Mouse (Mus musculus) neural tube, embryonic 14.5 days (tissue): ENCODE results near the gene Sh3gl1. TPM values are rescaled to one million over a fixed set of nuclear protein-coding genes. Genes with fewer than 3 reads are reported as not detected.

Experiments used
- ATAC-seq: fragments of 200-750 bp; cut with Nextera tagmentation; 2 replicates; pipeline ENCODE4 v1.8.0; 2017; ENCODE audit warnings: low read depth, mild to moderate bottlenecking, moderate TSS enrichment, moderate library complexity
- H3K27ac ChIP-seq: fragments of 300-500 bp; sonication (generic); 2 replicates; pipeline ENCODE4 v1.5.1; 2014; ENCODE audit warnings: low read depth, mild to moderate bottlenecking, control low read depth, low read length, moderate library complexity, mixed read lengths
- H3K27me3 ChIP-seq: fragments of 300-500 bp; sonication (generic); 2 replicates; pipeline ENCODE4 v1.6.1; 2014; ENCODE audit warnings: low read length; ENCODE audit not compliant: control insufficient read depth, insufficient read depth
- H3K36me3 ChIP-seq: fragments of 300-500 bp; sonication (generic); 2 replicates; pipeline ENCODE4 v1.6.1; 2014; ENCODE audit warnings: low read length, mixed read lengths; ENCODE audit not compliant: control insufficient read depth, insufficient read depth
- H3K4me1 ChIP-seq: fragments of 300-500 bp; sonication (generic); 2 replicates; pipeline ENCODE4 v1.6.1; 2014; ENCODE audit warnings: low read length; ENCODE audit not compliant: control insufficient read depth, insufficient read depth
- H3K4me2 ChIP-seq: fragments of 300-500 bp; sonication (generic); 2 replicates; pipeline ENCODE4 v1.6.1; 2014; ENCODE audit warnings: mild to moderate bottlenecking, low read depth, low read length, control low read depth
- H3K4me3 ChIP-seq: fragments of 300-500 bp; sonication (generic); 2 replicates; pipeline ENCODE4 v1.5.1; 2014; ENCODE audit warnings: low read depth, low read length, control low read depth, mixed read lengths
- H3K9ac ChIP-seq: fragments of 300-500 bp; sonication (generic); replicated peaks from 2 replicates; pipeline ENCODE4 v1.6.1; 2014; ENCODE audit warnings: low read depth, mild to moderate bottlenecking, control low read depth, low read length, mixed read lengths
- H3K9me3 ChIP-seq: fragments of 300-500 bp; sonication (generic); 2 replicates; pipeline ENCODE4 v1.6.1; 2016; ENCODE audit warnings: low read length; ENCODE audit not compliant: control insufficient read depth
- WGBS: fragments of 180-500 bp; shearing (Covaris S2); extraction: QIAGEN DNeasy Blood & Tissue Kit; methylation state at CpG from one replicate; pipeline ENCODE4 v1.1.7; 2014; 5-methylcytosine and 5-hydroxymethylcytosine counted together
- polyA plus RNA-seq: library from polyadenylated mRNA; unstranded; fragments of >200 nt; fragmentation: Nextera tagmentation; extraction: Ambion mirVana; gene quantifications from 2 replicates; pipeline ENCODE4 v1.2.1, GENCODE M21; 2014

The Sh3gl1 gene
- polyA plus RNA-seq, 1 experiment from 2014 or later = 87.5 TPM

- H3K4me1 ChIP-seq = no peaks in the 10 kb centered on the region
- no peaks in the 10 kb centered on the region for H3K9me3 ChIP-seq
- H3K27me3 ChIP-seq = no peaks in the 10 kb centered on the region
- no peak overlapping the region for H3K9ac ChIP-seq
- no peak for ATAC-seq
- no peak overlapping the region for H3K4me2 ChIP-seq
- H3K4me3 ChIP-seq = no peak overlapping the region
- H3K27ac ChIP-seq = no peak overlapping the region
- H3K36me3 ChIP-seq = no peaks in the 10 kb centered on the region; the same call in 1 of the 2 replicates
- 51% methylated on average over 4 of the region's 4 CpGs for WGBS
These were observed 19.7 kb upstream of the Sh3gl1 start for GRCm38 (mm10) chr17:56055945-56056678.

- no peaks in the 10 kb centered on the region for H3K27me3 ChIP-seq
- no peak overlapping the region for H3K9ac ChIP-seq
- no peak overlapping the region for H3K4me3 ChIP-seq
- no peaks in the 10 kb centered on the region; the same call in 1 of the 2 replicates for H3K36me3 ChIP-seq
- H3K27ac ChIP-seq = no peak overlapping the region
- ATAC-seq = no peak
- no peak overlapping the region for H3K4me2 ChIP-seq
- no peaks in the 10 kb centered on the region for H3K9me3 ChIP-seq
- no peaks in the 10 kb centered on the region for H3K4me1 ChIP-seq
These were observed 18.5 kb upstream of the Sh3gl1 start for GRCm38 (mm10) chr17:56054938-56055337.

GRCm38 (mm10) chr17:56051369-56051768 is 14.9 kb upstream of the Sh3gl1 start:
- Histone ChIP-seq H3K27me3 (no peaks in the 10 kb centered on the region), H3K36me3 (no peaks in the 10 kb centered on the region; the same call in 1 of the 2 replicates), H3K27ac (no peak overlapping the region), H3K4me2 (no peak overlapping the region), H3K9me3 (no peaks in the 10 kb centered on the region), H3K4me1 (no peaks in the 10 kb centered on the region), H3K4me3 (no peak overlapping the region), H3K9ac (no peak overlapping the region)
- ATAC-seq = no peak
- 92% methylated on average over 5 of the region's 5 CpGs for WGBS

DNA sequence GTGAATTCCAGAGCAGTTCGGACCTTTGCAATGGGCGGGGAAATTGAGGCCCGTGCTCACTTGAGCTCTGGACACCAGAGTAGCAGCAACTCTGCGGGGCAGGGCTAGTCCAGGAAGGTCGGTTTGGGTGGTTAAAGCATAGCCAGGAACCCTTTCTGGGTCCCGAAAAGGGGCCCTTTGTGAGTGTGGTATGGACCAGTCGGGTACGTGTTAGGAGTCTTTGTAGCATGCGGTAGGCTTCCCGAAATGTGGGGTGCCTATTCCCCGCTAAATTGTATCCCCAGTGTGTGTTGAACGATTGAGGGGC is 4.4 kb upstream of the Sh3gl1 start:
- WGBS = 3% methylated on average over 12 of the region's 12 CpGs
- no peak for ATAC-seq
- H3K4me3 ChIP-seq = peak overlapping the region; percentile 67
- H3K27me3 ChIP-seq = no peaks in the 10 kb centered on the region
- H3K9ac ChIP-seq = peak overlapping the region; percentile 58; the same call in 1 of the 2 replicates
- no peaks in the 10 kb centered on the region for H3K9me3 ChIP-seq
- peaks cover 6% of the 10 kb centered on the region for H3K4me1 ChIP-seq
- no peaks in the 10 kb centered on the region for H3K36me3 ChIP-seq
- peak overlapping the region; percentile 76 for H3K4me2 ChIP-seq
- H3K27ac ChIP-seq = no peak overlapping the region

DNA sequence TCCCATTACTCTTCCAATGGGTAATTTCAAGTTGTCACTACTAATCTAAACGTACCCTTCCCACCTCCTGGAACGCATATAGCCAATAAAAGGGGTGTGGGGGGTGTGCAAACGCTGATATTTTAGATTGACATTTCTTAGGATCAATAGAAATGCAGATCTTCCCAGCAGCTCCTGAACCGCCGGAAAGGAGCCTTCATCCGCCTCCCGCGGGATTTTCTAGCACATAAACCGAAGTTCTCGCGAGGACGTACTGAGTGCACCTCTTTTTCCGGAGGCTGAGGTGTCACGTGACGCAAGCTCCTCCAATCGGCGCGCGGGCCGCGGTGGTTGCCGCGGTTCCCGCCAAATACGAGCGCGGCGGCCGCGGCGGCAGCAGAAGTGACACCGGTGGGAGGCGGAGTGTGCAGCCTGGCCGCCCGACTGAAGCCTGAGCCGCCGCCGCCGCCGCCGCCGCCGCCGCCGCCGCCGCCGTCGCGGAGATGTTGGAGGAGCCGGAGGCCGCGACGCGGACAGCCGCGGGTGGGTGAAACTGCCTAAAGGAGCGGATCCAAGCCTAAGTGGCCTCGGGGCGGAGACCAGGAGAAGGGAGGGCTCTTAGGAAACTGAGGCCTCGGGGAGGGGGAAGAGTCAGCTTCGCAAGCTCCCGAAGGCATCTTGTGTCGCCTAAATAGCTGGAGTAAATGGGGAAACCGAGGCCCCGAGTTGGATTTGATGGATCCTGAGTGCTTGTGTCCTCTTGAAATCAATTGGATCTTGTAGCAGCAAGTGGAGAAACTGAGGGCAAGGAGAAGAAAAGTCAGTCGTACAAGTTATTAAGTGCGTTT is 3.8 kb upstream of the Sh3gl1 start, which contains the start of gene Chaf1a:
Chaf1a (plus strand) TSS at position 410 of the 827 bp plus-strand sequence.
- 0 out of 2 replicates have a peak within 1 kb of the TSS, but pooled peaks have one; percentile 16 for H3K27ac ChIP-seq
- WGBS = under 1% methylated on average over 67 of the region's 68 CpGs
- no peaks in the 10 kb centered on the region for H3K9me3 ChIP-seq
- peak within 1 kb of the TSS; percentile 67 for H3K4me3 ChIP-seq
- peak within 1 kb of the TSS; percentile 76 for H3K4me2 ChIP-seq
- ATAC-seq = peak; percentile 85
- H3K4me1 ChIP-seq = peaks cover 12% of the 10 kb centered on the region
- no peaks in the 10 kb centered on the region for H3K36me3 ChIP-seq
- peak within 1 kb of the TSS; percentile 58 for H3K9ac ChIP-seq
- no peaks in the 10 kb centered on the region for H3K27me3 ChIP-seq

GRCm38 (mm10) chr17:56039345-56039744 is 2.9 kb upstream of the Sh3gl1 start:
- Histone ChIP-seq H3K4me2 (no peak overlapping the region; the same call in 1 of the 2 replicates), H3K27me3 (no peaks in the 10 kb centered on the region), H3K9me3 (no peaks in the 10 kb centered on the region), H3K36me3 (no peaks in the 10 kb centered on the region), H3K4me3 (no peak overlapping the region), H3K27ac (no peak overlapping the region), H3K9ac (no peak overlapping the region), H3K4me1 (peaks cover 15% of the 10 kb centered on the region)
- ATAC-seq = no peak
- 78% methylated on average over 4 of the region's 4 CpGs for WGBS

GRCm38 (mm10) chr17:56038583-56039261 is 2.3 kb upstream of the Sh3gl1 start:
- no peak overlapping the region for H3K4me2 ChIP-seq
- H3K27me3 ChIP-seq = no peaks in the 10 kb centered on the region
- no peak overlapping the region for H3K27ac ChIP-seq
- peaks cover 4% of the 10 kb centered on the region; the same call in 1 of the 2 replicates for H3K36me3 ChIP-seq
- ATAC-seq = no peak
- peaks cover 15% of the 10 kb centered on the region for H3K4me1 ChIP-seq
- H3K9ac ChIP-seq = no peak overlapping the region
- H3K4me3 ChIP-seq = no peak overlapping the region
- 82% methylated on average over 8 of the region's 8 CpGs for WGBS
- no peaks in the 10 kb centered on the region for H3K9me3 ChIP-seq

- ATAC-seq = peak; percentile 32
- 37% methylated on average over 13 of the region's 13 CpGs for WGBS
- H3K4me3 ChIP-seq = peak overlapping the region; percentile 81
- H3K27ac ChIP-seq = peak overlapping the region; percentile 34; the same call in 1 of the 2 replicates
- peak overlapping the region; percentile 34; the same call in 1 of the 2 replicates for H3K4me2 ChIP-seq
- H3K27me3 ChIP-seq = no peaks in the 10 kb centered on the region
- no peak overlapping the region for H3K9ac ChIP-seq
- H3K4me1 ChIP-seq = peaks cover 15% of the 10 kb centered on the region
- peaks cover 10% of the 10 kb centered on the region; the same call in 1 of the 2 replicates for H3K36me3 ChIP-seq
- H3K9me3 ChIP-seq = no peaks in the 10 kb centered on the region
These were observed 459 bp upstream of the Sh3gl1 start for GRCm38 (mm10) chr17:56036901-56037287.
